Mouse (Mus musculus) brain, embryonic 14.5 days (tissue): ENCODE measurements around the gene C1qtnf3. TPM values are rescaled to one million over a fixed set of nuclear protein-coding genes. Genes with fewer than 3 reads are reported as not detected.
"Not testable (repeated sequence)": the region's sequence is repeated elsewhere in the genome, so short reads cannot be mapped to it uniquely, and the experiment has no call there.

Experiments
- DNase-seq: peaks from one replicate; pipeline ENCODE4 v3.0.0-alpha.2; 2011; ENCODE audit warnings: low read depth
- CTCF ChIP-seq: fragments of 200-500 bp; IDR thresholded peaks from 2 replicates; pipeline ENCODE4 v1.5.1; 2012; ENCODE audit warnings: inconsistent platforms, mild to moderate bottlenecking, moderate library complexity, borderline replicate concordance; ENCODE audit not compliant: insufficient read depth, insufficient read length; ENCODE audit errors: extremely low read depth
- POLR2A ChIP-seq: fragments of 200-500 bp; IDR thresholded peaks from 2 replicates; pipeline ENCODE4 v1.6.1; 2012; ENCODE audit warnings: mild to moderate bottlenecking, inconsistent platforms, borderline replicate concordance; ENCODE audit not compliant: poor library complexity, insufficient read depth, insufficient read length, severe bottlenecking; ENCODE audit errors: extremely low read depth
- polyA plus RNA-seq: library from polyadenylated mRNA; depleted of rRNA; stranded (reverse); fragments of >200 nt; gene quantifications from 2 replicates; pipeline ENCODE4 v1.2.3, GENCODE M21; 2012

Gene C1qtnf3
- polyA plus RNA-seq, 1 experiment = 3.6 TPM

GRCm38 (mm10) chr15:10962601-10963000, 10.5 kb downstream of the C1qtnf3 start:
- no peak for TF ChIP-seq CTCF
- TF ChIP-seq POLR2A = no peak
- DNase-seq = no peak

- DNase-seq = no peak
- TF ChIP-seq CTCF = no peak
- TF ChIP-seq POLR2A = no peak
These were observed 17.3 kb downstream of the C1qtnf3 start for GRCm38 (mm10) chr15:10969439-10969838.

DNA sequence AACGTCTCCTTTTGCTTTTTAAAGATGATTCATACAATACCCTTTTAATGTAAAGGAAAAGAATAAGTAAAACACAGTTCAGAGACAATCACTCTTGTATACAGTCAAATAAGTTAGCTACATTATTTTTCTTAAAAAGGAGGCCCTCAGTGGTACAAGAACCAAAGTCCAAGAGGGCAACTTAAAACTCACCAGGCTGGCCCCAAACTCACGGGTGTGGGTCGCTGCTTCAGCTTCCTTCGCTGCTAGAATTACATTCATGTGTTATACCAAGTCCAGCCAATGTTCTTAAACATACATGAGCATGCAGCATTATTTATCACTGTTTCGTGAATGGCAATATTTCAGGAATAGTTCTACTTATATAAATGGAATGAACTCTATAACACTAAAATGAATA, 18.6 kb downstream of the C1qtnf3 start:
- DNase-seq = no peak
- no peak for TF ChIP-seq POLR2A
- no peak for TF ChIP-seq CTCF

DNA sequence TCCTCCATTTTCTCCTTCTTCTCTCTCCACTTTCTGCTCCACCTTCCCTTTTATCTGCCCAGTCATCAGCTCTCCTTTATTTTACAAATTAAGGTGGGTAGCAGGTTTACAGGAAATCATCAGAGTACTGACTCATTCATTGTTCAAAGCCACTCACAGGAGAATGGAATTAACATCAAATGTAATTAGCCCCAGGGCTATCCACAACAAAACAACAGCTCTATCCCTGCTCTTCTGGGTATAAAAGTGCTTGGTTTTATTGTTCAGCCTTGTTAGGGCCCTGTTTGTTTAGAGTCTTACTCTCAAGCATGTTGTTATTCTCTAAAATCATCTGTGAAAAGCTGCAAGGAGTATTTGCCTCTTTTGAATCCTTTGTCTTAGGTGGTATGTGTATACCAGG, 25.0 kb downstream of the C1qtnf3 start:
- TF ChIP-seq POLR2A (no peak), CTCF (no peak)

DNA sequence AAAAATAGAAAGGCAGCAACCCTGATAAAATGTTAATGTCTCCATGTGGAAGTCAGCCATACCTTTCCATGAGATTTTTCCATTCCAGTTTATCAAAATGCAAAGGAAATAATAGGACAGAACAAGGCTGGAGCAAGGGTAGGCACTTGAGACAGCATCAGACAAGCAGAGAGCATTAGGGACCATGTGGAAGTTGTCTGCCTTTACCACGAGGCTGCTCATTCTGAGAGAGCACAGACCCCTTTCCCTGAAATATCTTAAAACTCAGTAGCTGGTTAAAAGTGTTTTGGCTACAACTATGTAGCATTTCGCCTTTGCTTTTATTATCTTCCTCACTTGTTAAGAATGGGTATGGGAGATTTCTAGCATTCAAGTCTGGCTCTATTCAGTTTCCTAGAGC, 28.6 kb downstream of the C1qtnf3 start:
- TF ChIP-seq CTCF (no peak), POLR2A (no peak)

More for the DNA sequence above, 25.0 kb downstream of the C1qtnf3 start:
- DNase-seq = no peak

GRCm38 (mm10) chr15:10981377-10982063, 29.4 kb downstream of the C1qtnf3 start, which contains the start of gene Amacr:
TSS of gene Amacr (plus strand) at chr15:10981756.
- TF ChIP-seq CTCF (peak; percentile 54), POLR2A (peak; percentile 70; the same call in 1 of the 2 replicates)
- DNase-seq = peak; percentile 96

More for the DNA sequence above, 28.6 kb downstream of the C1qtnf3 start:
- no peak for DNase-seq

DNA sequence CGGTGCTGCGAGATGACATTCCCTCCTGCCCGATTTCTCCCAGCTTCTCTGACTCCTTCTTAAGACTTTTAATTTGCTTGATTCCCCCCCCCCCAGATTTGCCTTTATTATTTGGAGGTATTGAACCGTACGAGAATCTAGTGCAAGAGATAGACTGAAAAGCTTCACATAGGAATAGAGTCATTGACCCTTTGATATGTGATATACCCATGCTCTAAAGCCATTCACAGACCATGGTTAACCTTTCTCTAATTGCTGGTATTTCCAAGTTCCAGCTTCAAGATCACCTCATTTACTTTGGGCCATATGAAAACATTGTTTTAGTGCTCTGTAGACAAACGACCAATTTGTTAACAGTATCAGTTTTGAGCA, 29.9 kb downstream of the C1qtnf3 start:
- DNase-seq = no peak

GRCm38 (mm10) chr15:10985756-10986155, 33.6 kb downstream of the C1qtnf3 start:
- TF ChIP-seq POLR2A = no peak

More for the DNA sequence above, 29.9 kb downstream of the C1qtnf3 start:
- TF ChIP-seq CTCF (no peak), POLR2A (no peak)

DNA sequence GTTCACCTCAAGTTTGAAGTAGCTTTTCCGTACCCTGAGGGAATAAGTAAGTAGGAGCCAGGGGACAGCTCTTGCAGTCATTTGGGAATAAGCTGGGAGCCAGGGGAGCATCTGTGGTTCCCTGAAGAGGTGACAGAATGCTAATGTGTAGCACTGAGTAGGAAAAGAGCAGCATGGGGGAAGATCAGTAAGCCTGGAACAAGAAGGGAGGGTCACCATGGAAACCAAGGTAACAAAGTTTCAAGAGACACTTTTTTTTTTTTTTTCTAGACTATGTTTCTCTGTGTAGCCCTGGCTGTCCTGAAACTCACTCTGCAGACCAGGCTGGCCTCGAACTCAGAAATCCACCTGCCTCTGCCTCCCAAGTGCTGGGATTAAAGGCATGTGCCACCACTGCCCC, 34.3 kb downstream of the C1qtnf3 start:
- DNase-seq = not testable (repeated sequence)

More at GRCm38 (mm10) chr15:10985756-10986155, 33.6 kb downstream of the C1qtnf3 start:
- no peak for DNase-seq

- TF ChIP-seq CTCF = no peak
- no peak for TF ChIP-seq POLR2A
- no peak for DNase-seq
These were observed 38.3 kb downstream of the C1qtnf3 start for GRCm38 (mm10) chr15:10990411-10990810.

- TF ChIP-seq POLR2A = no peak
- no peak for TF ChIP-seq CTCF
- no peak for DNase-seq
These were observed 39.4 kb downstream of the C1qtnf3 start for GRCm38 (mm10) chr15:10991566-10991965.

- no peak for TF ChIP-seq CTCF
- no peak for TF ChIP-seq POLR2A
- DNase-seq = peak; percentile 31
These were observed 47.7 kb downstream of the C1qtnf3 start for GRCm38 (mm10) chr15:10999832-11000231.

DNA sequence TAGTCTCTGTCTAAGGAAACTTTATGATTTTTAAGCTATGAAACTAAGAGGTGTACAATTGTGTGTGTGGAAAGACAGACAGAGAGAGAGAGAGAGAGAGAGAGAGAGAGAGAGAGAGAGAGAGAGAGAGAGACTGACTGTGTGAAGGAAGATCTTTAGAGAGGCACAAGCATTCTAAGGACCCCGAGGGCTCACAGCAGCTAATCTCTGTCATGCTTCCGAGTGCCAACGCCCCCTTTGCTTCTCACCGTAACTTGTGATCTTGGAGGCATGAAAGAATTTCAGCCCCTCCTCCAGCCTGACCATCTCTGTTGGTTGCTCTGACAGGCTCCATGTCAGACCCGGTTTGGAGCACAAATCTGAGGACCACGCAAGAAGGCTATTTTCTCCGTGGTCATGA, 48.3 kb downstream of the C1qtnf3 start, which contains the start of gene Slc45a2:
Gene Slc45a2 (plus strand): TSS at position 301 of the 400 bp plus-strand sequence.
- no peak for DNase-seq
- TF ChIP-seq POLR2A (no peak), CTCF (no peak)

DNA sequence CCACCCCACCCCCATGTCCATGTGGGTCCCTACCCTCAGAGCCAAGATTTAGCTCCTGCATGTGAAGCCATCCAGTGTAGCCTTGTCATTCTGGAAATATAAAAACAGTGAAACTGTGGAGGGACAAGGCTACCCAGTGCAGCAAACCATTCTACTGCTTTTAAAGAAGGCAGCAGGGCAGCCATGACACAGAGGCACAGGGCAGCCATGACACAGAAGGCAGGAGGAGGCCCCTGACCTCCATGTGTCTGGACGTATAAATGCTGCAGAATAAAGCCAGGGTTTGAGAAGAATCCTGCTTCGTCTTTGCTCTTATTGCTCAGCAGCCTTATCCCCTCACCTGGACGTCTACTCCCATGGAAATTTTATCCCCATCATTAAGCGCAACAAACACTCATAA, 51.7 kb downstream of the C1qtnf3 start:
- TF ChIP-seq CTCF (no peak), POLR2A (no peak)
- DNase-seq = no peak
